Mouse (Mus musculus) neural tube, embryonic 14.5 days (tissue): ENCODE measurements around the gene Abcc1. TPM values are rescaled to one million over a fixed set of nuclear protein-coding genes. Genes with fewer than 3 reads are reported as not detected.

Source experiments
- ATAC-seq: fragments of 200-750 bp; cut with Nextera tagmentation; 2 replicates; pipeline ENCODE4 v1.8.0; 2017; ENCODE audit warnings: low read depth, mild to moderate bottlenecking, moderate TSS enrichment, moderate library complexity
- H3K27ac ChIP-seq: fragments of 300-500 bp; sonication (generic); 2 replicates; pipeline ENCODE4 v1.5.1; 2014; ENCODE audit warnings: low read depth, mild to moderate bottlenecking, control low read depth, low read length, moderate library complexity, mixed read lengths
- H3K27me3 ChIP-seq: fragments of 300-500 bp; sonication (generic); 2 replicates; pipeline ENCODE4 v1.6.1; 2014; ENCODE audit warnings: low read length; ENCODE audit not compliant: control insufficient read depth, insufficient read depth
- H3K36me3 ChIP-seq: fragments of 300-500 bp; sonication (generic); 2 replicates; pipeline ENCODE4 v1.6.1; 2014; ENCODE audit warnings: low read length, mixed read lengths; ENCODE audit not compliant: control insufficient read depth, insufficient read depth
- H3K4me1 ChIP-seq: fragments of 300-500 bp; sonication (generic); 2 replicates; pipeline ENCODE4 v1.6.1; 2014; ENCODE audit warnings: low read length; ENCODE audit not compliant: control insufficient read depth, insufficient read depth
- H3K4me2 ChIP-seq: fragments of 300-500 bp; sonication (generic); 2 replicates; pipeline ENCODE4 v1.6.1; 2014; ENCODE audit warnings: mild to moderate bottlenecking, low read depth, low read length, control low read depth
- H3K4me3 ChIP-seq: fragments of 300-500 bp; sonication (generic); 2 replicates; pipeline ENCODE4 v1.5.1; 2014; ENCODE audit warnings: low read depth, low read length, control low read depth, mixed read lengths
- H3K9ac ChIP-seq: fragments of 300-500 bp; sonication (generic); replicated peaks from 2 replicates; pipeline ENCODE4 v1.6.1; 2014; ENCODE audit warnings: low read depth, mild to moderate bottlenecking, control low read depth, low read length, mixed read lengths
- H3K9me3 ChIP-seq: fragments of 300-500 bp; sonication (generic); 2 replicates; pipeline ENCODE4 v1.6.1; 2016; ENCODE audit warnings: low read length; ENCODE audit not compliant: control insufficient read depth
- WGBS: fragments of 180-500 bp; shearing (Covaris S2); extraction: QIAGEN DNeasy Blood & Tissue Kit; methylation state at CpG from one replicate; pipeline ENCODE4 v1.1.7; 2014; 5-methylcytosine and 5-hydroxymethylcytosine counted together
- polyA plus RNA-seq: library from polyadenylated mRNA; unstranded; fragments of >200 nt; fragmentation: Nextera tagmentation; extraction: Ambion mirVana; gene quantifications from 2 replicates; pipeline ENCODE4 v1.2.1, GENCODE M21; 2014

Gene Abcc1
- polyA plus RNA-seq, 1 experiment from 2014 or later = 9.9 TPM

- no peak overlapping the region for H3K9ac ChIP-seq
- H3K27me3 ChIP-seq = no peaks in the 10 kb centered on the region
- H3K9me3 ChIP-seq = no peaks in the 10 kb centered on the region
- no peak overlapping the region for H3K27ac ChIP-seq
- H3K36me3 ChIP-seq = no peaks in the 10 kb centered on the region
- no peak for ATAC-seq
- WGBS = 82% methylated on average over 1 of the region's 1 CpGs
- H3K4me2 ChIP-seq = no peak overlapping the region
- H3K4me1 ChIP-seq = no peaks in the 10 kb centered on the region
- no peak overlapping the region for H3K4me3 ChIP-seq
Measured at GRCm38 (mm10) chr16:14483221-14483620, 121.9 kb downstream of the Abcc1 start.

GRCm38 (mm10) chr16:14493491-14494114 is 132.2 kb downstream of the Abcc1 start:
- no peak for ATAC-seq
- H3K4me2 ChIP-seq = no peak overlapping the region
- H3K4me3 ChIP-seq = no peak overlapping the region
- H3K27ac ChIP-seq = no peak overlapping the region
- H3K9me3 ChIP-seq = no peaks in the 10 kb centered on the region
- H3K9ac ChIP-seq = no peak overlapping the region
- H3K36me3 ChIP-seq = no peaks in the 10 kb centered on the region
- no peaks in the 10 kb centered on the region for H3K4me1 ChIP-seq
- WGBS = 91% methylated on average over 2 of the region's 2 CpGs
- H3K27me3 ChIP-seq = no peaks in the 10 kb centered on the region

DNA sequence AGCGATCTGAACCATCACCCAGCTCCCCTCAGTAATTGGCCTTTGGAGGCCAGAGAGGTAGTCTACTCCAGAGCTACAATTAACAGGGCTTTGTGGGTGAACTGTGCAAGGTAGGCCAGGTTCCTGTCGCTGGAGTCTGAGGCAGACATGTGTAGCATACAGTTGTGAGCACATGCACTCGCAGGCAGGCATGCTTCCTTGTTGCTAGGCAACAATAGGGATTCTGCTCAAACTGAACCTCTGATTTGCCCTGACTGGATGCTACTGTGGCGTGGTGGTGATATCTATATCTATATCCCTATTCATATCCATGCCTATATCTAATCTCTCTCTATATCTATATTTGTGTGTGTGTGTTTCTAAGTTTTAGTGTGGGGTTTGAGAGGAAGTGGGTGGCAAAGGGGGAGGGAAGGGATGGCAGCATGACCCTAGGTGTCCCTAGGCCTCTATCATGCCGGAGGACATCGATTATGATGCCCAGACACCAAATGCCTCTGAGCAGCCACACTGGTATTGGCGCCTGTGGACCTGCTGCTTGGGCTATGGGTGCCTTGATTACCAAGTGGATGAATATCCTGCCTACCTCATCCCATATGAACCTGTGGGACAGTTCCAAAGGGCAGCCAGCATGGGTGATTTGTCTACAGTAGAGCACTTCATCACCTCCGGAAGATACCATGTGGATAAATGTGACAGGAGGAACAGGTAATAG is 140.4 kb downstream of the Abcc1 start:
- ATAC-seq = no peak
- no peak overlapping the region for H3K9ac ChIP-seq
- H3K9me3 ChIP-seq = no peaks in the 10 kb centered on the region
- 85% methylated on average over 8 of the region's 8 CpGs for WGBS
- no peaks in the 10 kb centered on the region for H3K27me3 ChIP-seq
- no peaks in the 10 kb centered on the region for H3K36me3 ChIP-seq
- no peak overlapping the region for H3K27ac ChIP-seq
- no peak overlapping the region for H3K4me3 ChIP-seq
- H3K4me2 ChIP-seq = no peak overlapping the region
- H3K4me1 ChIP-seq = no peaks in the 10 kb centered on the region

DNA sequence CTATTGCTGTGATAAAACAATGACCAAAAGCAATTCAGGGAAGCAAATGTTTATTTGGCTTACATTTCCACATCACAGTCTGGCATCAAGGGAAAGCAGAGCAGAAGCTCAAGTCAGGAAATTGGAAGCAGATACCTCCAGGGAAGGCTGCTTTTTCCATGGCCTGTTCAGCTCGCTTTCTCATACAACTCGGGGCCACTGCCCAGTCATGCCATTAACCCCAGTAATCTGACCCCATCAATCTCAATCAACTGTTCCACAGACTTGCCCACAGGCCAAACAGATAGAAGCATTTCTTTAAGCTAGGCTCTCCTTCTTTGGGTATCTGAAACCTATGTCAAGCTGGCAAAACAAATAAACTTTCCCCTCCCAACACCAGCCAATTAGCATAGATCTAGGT is 145.1 kb downstream of the Abcc1 start:
- Histone ChIP-seq H3K27me3 (no peaks in the 10 kb centered on the region), H3K4me1 (no peaks in the 10 kb centered on the region), H3K4me2 (no peak overlapping the region), H3K36me3 (no peaks in the 10 kb centered on the region), H3K4me3 (no peak overlapping the region), H3K27ac (no peak overlapping the region), H3K9ac (no peak overlapping the region), H3K9me3 (no peaks in the 10 kb centered on the region)
- WGBS = 30% methylated on average over 2 of the region's 2 CpGs
- no peak for ATAC-seq

Other genes starting within 250 kb of the Abcc1 start
- 13.0 and 20.3 TPM in 2 replicates for gene Nde1, start 198.3 kb upstream of the Abcc1 start, polyA plus RNA-seq
- 16.8 and 19.1 TPM in 2 replicates for gene Marf1, start 198.2 kb upstream of the Abcc1 start, polyA plus RNA-seq
- 0.09 and 0.45 TPM in 2 replicates for gene Myh11, start 70.2 kb upstream of the Abcc1 start, polyA plus RNA-seq
- 219 and 230 TPM in 2 replicates for gene Fopnl, start 44.2 kb upstream of the Abcc1 start, polyA plus RNA-seq
- not detected in 2 replicates for gene A630010A05Rik, start 200.8 kb downstream of the Abcc1 start, polyA plus RNA-seq